Mouse (Mus musculus) c-Kit-positive CD71-negative TER-119-negative erythroid progenitor cells, embryonic 14.5 days (primary cell): ENCODE results near the gene Tchhl1.

Experiments
- DNase-seq: peaks from one replicate; pipeline ENCODE4 v3.0.0-alpha.2; 2013; ENCODE audit warnings: low read depth

Gene Tchhl1

DNA sequence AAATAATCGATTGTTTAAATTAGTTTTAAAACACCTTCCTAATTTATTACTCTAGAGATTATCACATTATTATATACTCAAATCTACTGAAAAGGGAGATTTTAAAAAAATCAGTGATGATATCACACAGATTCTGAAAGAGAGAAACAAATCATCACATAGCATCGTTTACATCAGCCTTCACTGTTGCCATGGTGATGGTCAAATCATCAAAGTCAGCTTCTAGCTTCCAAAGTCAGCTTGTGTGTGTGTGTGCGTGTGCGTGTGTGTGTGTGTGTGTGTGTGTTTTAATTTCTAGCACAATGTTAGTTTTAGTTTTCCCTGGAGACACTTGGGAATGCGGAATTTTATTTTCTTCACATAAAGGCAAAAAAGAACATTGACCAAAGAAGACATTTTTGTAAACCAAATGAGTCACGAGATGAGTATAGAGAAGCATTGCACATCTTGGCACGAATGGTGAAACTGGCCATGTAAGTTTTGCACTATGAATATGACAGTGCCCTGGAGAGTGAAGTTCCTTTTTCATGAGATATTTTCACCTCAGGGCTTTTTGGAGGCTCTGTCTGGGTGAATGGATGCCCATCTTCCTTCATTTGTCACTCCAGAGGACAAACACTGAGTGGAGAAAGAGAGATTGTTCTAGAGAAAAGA is 36.1 kb downstream of the Tchhl1 start:
- no peak for DNase-seq

DNA sequence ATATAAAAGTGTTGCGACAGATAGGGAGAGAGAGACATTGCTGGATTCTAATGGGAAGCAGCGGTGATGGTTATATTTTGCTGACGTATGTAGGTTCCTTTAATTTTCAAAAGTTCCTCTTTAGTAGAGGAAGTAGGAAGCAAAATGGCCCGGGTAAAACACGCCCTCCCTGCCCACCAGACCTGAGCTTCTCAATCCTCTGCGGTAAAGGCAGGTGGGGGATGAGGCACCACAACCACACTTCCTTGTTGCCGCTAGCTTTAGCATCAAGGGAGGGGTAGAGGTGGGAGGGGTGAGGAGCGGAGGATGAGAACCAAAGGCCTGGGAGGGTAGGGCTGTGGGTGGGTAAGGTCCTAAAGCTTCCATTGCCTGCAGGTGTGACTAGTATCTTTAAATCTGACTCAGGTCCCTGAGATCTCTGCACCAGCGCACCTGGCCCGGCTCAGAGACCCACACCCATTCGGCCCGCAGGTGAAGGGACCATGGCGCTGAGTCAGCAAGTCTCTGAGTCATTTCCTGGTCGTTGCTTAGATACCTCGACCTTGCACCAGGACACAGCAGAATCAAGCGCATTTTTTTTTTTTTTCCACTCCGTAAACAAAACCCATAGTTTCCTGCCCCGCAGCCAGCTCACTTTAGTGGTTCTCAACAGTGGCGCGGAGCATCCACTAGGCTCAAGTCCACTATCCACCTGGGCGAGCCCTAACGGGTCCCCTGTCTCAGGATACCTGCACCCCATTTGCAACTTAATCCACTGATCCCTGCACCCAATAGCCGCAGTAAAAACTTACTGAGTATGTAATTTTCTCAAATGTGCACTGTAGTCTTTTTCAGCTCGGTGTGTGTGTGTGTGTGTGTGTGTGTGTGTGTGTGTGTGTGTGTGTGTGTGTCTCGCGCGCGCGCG is 37.7 kb downstream of the Tchhl1 start:
- peak; percentile 67 for DNase-seq

DNA sequence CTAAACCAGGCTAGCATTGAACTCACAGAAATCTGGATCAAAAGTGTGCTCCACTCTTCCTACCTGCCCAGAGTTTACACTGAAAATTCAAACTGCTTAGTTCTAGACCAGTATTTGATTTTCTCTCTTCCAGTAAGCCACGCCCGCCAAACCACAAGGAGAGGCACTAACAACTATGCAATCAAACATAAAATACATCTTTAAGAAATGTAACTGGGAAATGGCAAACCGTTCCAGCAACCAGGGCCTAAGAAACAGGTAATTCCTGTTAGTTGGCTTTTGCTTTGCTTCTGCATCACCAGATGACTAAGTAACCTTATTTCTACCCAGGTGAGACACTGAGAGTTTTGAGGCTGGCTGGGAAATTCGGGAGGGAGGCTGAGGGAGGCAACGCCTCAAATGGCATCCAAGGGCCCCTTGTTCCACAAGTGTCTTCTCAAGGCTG is 38.3 kb downstream of the Tchhl1 start:
- DNase-seq: no peak

GRCm38 (mm10) chr3:93509301-93509700 is 40.7 kb downstream of the Tchhl1 start:
- no peak for DNase-seq

GRCm38 (mm10) chr3:93511036-93511435 is 42.5 kb downstream of the Tchhl1 start:
- DNase-seq: no peak

- DNase-seq: no peak
Observed at GRCm38 (mm10) chr3:93511801-93512200, 43.2 kb downstream of the Tchhl1 start.

DNA sequence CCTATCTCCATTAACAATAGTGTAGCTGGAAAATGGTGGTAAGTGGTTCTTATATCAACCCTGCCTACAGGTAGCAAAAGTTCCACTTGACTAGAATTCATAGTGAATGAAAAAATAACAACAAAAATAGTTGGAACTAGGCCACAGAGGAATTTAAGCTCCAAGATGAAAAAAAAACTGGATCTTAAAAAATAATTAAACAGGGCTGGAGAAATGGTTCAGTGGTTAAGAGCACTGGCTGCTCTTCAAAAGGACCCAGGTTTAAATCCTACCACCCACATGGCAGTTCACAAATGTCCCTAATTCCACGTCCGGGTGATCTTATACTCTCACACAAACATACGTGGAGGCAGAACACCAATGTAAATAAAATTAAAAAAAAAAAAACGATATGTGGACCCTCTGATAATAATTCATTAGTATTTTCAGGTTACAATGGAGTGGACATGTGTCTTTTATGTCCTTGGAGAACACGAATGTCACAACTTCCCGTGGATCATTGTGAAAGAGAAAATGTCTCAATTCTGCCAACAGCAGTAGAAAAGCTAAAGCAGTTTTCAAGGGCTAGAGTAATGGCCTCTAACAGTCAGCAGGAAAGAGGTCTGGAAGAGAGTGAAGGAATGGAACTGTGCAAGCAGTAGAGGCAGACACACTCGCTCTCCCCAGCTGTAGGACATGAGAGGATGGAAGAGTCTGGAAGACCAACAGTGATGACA is 44.0 kb downstream of the Tchhl1 start:
- no peak for DNase-seq

GRCm38 (mm10) chr3:93514628-93515027 is 46.1 kb downstream of the Tchhl1 start:
- no peak for DNase-seq

DNA sequence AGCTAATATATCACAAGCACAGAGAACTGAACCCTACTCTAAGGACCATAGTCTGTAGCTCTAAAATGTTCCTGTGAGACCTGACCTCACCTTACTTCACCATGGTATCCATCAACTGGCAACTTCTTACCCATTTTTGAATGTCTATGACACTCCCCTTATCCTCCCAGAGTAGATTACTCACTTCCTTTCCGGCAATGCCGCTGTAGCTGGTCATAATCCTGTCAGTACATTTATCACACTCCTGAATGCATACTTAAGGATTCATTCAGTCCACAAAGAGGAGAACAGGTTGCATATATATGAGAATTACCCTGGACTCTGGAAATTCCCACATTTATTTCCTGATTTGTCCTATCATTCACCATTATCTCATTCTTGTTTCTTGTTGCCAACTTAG is 48.8 kb downstream of the Tchhl1 start:
- no peak for DNase-seq

DNA sequence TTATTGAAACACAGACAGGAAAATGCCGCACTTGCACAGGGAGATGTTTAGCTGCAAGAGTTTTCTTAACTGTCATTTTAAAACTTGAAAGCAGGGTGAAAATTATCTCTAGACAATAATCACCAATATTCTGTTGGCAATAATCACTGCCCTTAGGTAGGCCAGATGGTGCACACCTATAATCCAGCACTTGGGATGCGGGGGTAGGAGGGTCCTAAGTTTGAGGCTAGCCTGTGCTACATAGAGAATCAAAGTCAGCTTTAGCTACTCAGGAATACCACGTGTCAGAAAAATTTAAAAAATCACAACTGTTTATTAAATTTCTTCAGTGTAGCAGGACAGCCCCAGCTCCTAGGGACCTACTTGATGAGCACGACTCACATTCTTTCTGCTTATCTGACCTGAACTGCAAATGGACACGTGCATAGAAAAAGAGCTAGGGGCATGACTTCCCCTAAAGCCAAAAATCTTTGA is 51.3 kb downstream of the Tchhl1 start:
- DNase-seq: no peak

DNA sequence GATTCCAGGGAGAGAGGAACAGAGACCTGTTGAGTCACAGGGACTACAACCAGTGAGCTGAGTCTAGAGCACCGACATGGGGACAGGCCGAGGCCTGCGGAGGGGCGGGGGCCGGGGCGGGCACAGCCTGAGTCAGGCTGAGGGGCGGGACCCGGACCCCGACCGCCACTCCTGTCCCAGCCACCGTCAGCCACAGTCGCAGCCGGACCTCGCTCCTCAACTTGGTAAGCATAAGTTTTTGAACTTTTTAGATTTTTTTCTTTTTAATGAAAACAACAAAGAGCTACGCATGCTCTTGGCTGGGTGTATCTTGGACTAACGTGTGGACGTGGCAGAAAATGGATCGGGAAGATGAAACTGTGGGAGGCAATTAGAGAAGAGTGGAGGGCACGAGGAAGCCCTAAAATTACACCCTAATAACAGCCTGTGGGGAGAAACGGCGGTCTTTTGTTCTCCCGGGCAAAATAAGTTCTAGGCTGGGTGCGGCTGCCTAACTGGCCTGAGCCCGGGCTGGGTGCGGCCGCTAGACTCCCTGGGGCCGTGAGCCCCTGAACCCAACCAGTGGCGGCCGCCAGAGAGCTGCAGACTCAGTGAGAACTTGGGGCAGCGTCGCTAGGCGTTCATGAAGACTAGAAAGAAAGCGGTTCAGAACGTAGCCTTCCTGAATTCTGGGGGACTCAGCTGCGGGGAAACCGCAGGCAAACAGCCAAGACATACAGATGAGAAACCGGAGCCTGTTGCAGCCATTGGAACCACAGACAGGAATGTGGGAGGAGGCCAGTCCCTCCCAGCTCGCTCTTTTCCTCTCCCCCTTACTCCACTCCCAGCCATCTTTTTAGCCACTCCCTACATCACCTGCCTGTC is 52.0 kb downstream of the Tchhl1 start, which contains the start of gene S100a11:
Gene S100a11, plus strand, starts transcription at position 159 of the 864 bp plus-strand sequence.
- peak; percentile 43 for DNase-seq
